Mouse (Mus musculus): Measurements from ENCODE around the gene Numbl. TPM values are rescaled to one million over a fixed set of nuclear protein-coding genes. Genes with fewer than 3 reads are reported as not detected.

Numbl gene
- polyA plus RNA-seq, 1 experiment from 2014 or later = 12.6 TPM

DNA sequence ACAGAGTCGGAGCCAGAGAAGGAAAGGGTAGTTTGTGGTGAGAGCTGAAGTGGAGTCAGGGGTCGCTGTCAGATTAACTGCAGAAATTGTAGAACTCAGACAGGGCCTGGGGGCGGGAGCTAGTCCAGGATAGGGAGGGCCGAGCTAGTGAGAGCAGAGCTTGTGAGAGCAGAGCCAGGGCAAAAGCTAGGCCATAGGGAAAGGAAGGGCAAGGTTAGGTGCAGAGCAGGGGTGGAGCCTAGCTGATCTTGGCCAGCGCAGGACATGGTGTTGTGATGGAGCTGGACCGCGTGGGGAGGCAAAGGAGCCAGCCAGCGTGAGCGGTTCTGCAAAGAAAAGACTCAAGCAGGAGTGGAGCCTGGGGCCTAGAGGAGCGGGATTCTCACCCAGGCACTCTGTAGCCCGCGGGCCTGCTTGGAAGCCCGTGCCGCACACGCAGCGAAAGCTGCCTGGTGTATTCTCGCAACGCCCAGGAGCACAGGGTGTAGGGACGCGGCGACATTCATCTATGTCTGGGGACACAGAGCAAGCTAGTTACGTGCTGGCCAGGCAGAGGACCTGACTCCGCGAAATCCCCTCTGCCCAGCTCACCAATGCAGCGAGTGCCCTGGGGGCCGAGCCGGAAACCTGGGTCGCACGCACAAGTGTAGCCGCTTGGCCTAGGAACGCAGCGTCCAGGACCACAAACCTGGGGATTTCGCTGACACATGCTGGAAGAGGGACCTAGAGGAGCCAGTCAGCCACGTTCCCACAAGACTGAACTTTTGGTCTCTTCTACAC is 68.1 kb downstream of the Numbl start:
- Histone ChIP-seq H3K9ac (ENCODE audit: low read depth, low read length) (peak overlapping the region; percentile 40; the same call in 1 of the 2 replicates), H3K36me3 (ENCODE audit: insufficient read depth, low read length) (no peaks in the 10 kb centered on the region), H3K4me1 (replicated peaks; ENCODE audit: insufficient read depth, low read length) (peaks cover 16% of the 10 kb centered on the region), H3K9me3 (replicated peaks; ENCODE audit: low read length) (no peaks in the 10 kb centered on the region), H3K4me2 (ENCODE audit: low read length) (peak overlapping the region; percentile 53), H3K27me3 (ENCODE audit: insufficient read depth, low read length) (no peaks in the 10 kb centered on the region; the same call in 1 of the 2 replicates), H3K27ac (no peak overlapping the region), H3K4me3 (replicated peaks; ENCODE audit: low read depth, low read length) (peak overlapping the region; percentile 18; the same call in 1 of the 2 replicates)
- no peak for DNase-seq (ENCODE audit: low spot score)
- 45% methylated on average over 34 of the region's 34 CpGs for WGBS
- no peak for TF ChIP-seq CTCF (IDR thresholded peaks at IDR 0.05; ENCODE audit: low read depth)
- no peak for ATAC-seq (replicated peaks; ENCODE audit: low FRiP score, low read depth)

- H3K4me1 ChIP-seq (replicated peaks; ENCODE audit: insufficient read depth, low read length) = peaks cover 16% of the 10 kb centered on the region
- no peak for TF ChIP-seq CTCF (IDR thresholded peaks at IDR 0.05; ENCODE audit: low read depth)
- WGBS = 95% methylated on average over 8 of the region's 8 CpGs
Measured at GRCm38 (mm10) chr7:27327500-27327899, 69.3 kb downstream of the Numbl start.

DNA sequence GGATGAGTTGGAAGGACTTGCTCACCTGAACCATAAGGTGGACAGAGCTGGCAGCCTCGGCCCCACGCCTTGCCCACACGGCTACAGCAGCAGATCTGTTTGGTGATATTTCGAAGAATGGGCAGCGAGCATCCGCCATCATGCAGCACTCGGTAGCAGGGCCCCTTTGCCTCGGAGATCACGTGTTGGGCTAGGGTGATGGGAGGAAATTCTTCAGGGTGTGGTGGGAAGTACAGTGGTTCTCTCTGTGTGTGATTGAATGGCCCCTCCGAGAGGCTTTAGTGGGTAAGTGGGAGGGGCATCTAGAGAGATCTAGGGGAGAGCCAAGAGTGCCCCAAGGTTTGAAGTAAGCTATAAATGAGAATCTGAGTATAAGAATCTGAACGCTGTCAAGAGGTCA is 69.9 kb downstream of the Numbl start:
- H3K27me3 ChIP-seq (ENCODE audit: insufficient read depth, low read length) = peaks cover 2% of the 10 kb centered on the region; the same call in 1 of the 2 replicates
- no peak overlapping the region for H3K27ac ChIP-seq
- no peak overlapping the region for H3K4me3 ChIP-seq (replicated peaks; ENCODE audit: low read depth, low read length)
- no peak for DNase-seq (ENCODE audit: low spot score)
- H3K9me3 ChIP-seq (replicated peaks; ENCODE audit: low read length) = no peaks in the 10 kb centered on the region
- 85% methylated on average over 11 of the region's 11 CpGs for WGBS
- peaks cover 16% of the 10 kb centered on the region for H3K4me1 ChIP-seq (replicated peaks; ENCODE audit: insufficient read depth, low read length)
- no peak for TF ChIP-seq CTCF (IDR thresholded peaks at IDR 0.05; ENCODE audit: low read depth)
- H3K4me2 ChIP-seq (ENCODE audit: low read length) = no peak overlapping the region
- no peak for ATAC-seq (replicated peaks; ENCODE audit: low FRiP score, low read depth)
- H3K9ac ChIP-seq (ENCODE audit: low read depth, low read length) = no peak overlapping the region
- no peaks in the 10 kb centered on the region for H3K36me3 ChIP-seq (ENCODE audit: insufficient read depth, low read length)

More at GRCm38 (mm10) chr7:27327500-27327899, 69.3 kb downstream of the Numbl start:
- Histone ChIP-seq H3K36me3 (ENCODE audit: insufficient read depth, low read length) (no peaks in the 10 kb centered on the region), H3K4me3 (replicated peaks; ENCODE audit: low read depth, low read length) (no peak overlapping the region), H3K9me3 (replicated peaks; ENCODE audit: low read length) (no peaks in the 10 kb centered on the region), H3K27ac (no peak overlapping the region), H3K4me2 (ENCODE audit: low read length) (no peak overlapping the region), H3K9ac (ENCODE audit: low read depth, low read length) (no peak overlapping the region), H3K27me3 (ENCODE audit: insufficient read depth, low read length) (no peaks in the 10 kb centered on the region; the same call in 1 of the 2 replicates)
- ATAC-seq (replicated peaks; ENCODE audit: low FRiP score, low read depth) = no peak
- no peak for DNase-seq (ENCODE audit: low spot score)

DNA sequence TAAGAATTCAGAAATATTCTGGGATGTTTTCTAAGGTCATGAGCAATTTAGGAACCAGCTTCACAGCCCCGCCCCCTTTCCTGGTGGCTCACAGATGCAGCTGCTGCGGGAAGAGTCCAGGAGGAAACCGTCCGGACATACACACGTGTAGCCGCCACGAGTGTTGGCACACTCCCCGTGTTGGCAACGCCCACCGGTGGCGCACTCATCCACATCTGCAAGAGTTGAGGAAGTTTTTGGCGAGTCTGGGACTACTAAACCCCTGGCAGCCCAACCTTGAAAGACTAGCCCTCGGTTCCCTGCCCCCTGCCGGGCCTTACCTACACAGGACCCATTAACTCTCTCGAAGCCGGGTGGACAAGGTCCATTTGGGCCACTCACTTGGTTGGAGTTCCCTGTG is 70.4 kb downstream of the Numbl start:
- ATAC-seq (replicated peaks; ENCODE audit: low FRiP score, low read depth) = no peak
- H3K4me2 ChIP-seq (ENCODE audit: low read length) = peak overlapping the region; percentile 89; the same call in 1 of the 2 replicates
- no peak for TF ChIP-seq CTCF (IDR thresholded peaks at IDR 0.05; ENCODE audit: low read depth)
- H3K9me3 ChIP-seq (replicated peaks; ENCODE audit: low read length) = no peaks in the 10 kb centered on the region
- no peak for DNase-seq (ENCODE audit: low spot score)
- WGBS = 46% methylated on average over 16 of the region's 16 CpGs
- H3K27me3 ChIP-seq (ENCODE audit: insufficient read depth, low read length) = peaks cover 3% of the 10 kb centered on the region; the same call in 1 of the 2 replicates
- H3K36me3 ChIP-seq (ENCODE audit: insufficient read depth, low read length) = no peaks in the 10 kb centered on the region
- no peak overlapping the region for H3K4me3 ChIP-seq (replicated peaks; ENCODE audit: low read depth, low read length)
- H3K9ac ChIP-seq (ENCODE audit: low read depth, low read length) = no peak overlapping the region
- H3K4me1 ChIP-seq (replicated peaks; ENCODE audit: insufficient read depth, low read length) = peaks cover 19% of the 10 kb centered on the region
- no peak overlapping the region for H3K27ac ChIP-seq

GRCm38 (mm10) chr7:27329326-27329947 is 71.2 kb downstream of the Numbl start:
- peak; percentile 78 for TF ChIP-seq CTCF (IDR thresholded peaks at IDR 0.05; ENCODE audit: low read depth)
- DNase-seq (ENCODE audit: low spot score) (peak; percentile 90), ATAC-seq (replicated peaks; ENCODE audit: low FRiP score, low read depth) (peak; percentile 16)
- Histone ChIP-seq H3K9ac (ENCODE audit: low read depth, low read length) (peak overlapping the region; percentile 32; the same call in 1 of the 2 replicates), H3K27ac (no peak overlapping the region), H3K9me3 (replicated peaks; ENCODE audit: low read length) (no peaks in the 10 kb centered on the region), H3K36me3 (ENCODE audit: insufficient read depth, low read length) (no peaks in the 10 kb centered on the region), H3K4me2 (ENCODE audit: low read length) (peak overlapping the region; percentile 89), H3K4me3 (replicated peaks; ENCODE audit: low read depth, low read length) (no peak overlapping the region; the same call in 1 of the 2 replicates), H3K27me3 (ENCODE audit: insufficient read depth, low read length) (peaks cover 7% of the 10 kb centered on the region), H3K4me1 (replicated peaks; ENCODE audit: insufficient read depth, low read length) (peaks cover 27% of the 10 kb centered on the region)
- WGBS = 5% methylated on average over 45 of the region's 45 CpGs

DNA sequence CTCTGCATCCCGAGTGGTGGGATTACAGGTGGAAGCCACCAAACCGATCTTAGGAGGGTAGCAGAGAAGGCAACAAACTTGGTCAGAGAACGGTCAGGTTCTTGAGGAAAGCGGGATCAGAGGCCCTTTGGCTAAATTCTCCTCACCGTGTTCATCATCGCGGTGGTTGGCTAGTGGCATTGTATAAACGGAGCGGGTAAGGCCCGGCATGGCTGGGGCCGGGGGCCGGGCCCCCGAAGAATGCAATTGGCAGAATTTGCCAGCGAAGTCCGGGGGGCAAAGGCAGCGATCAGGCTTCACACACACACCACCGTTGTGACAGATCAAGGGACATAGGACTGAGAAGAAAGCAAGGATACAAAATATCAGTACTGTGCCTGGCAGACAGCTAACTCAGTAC is 71.7 kb downstream of the Numbl start:
- no peaks in the 10 kb centered on the region for H3K36me3 ChIP-seq (ENCODE audit: insufficient read depth, low read length)
- ATAC-seq (replicated peaks; ENCODE audit: low FRiP score, low read depth) (no peak), DNase-seq (ENCODE audit: low spot score) (no peak)
- no peak overlapping the region for H3K9ac ChIP-seq (ENCODE audit: low read depth, low read length)
- H3K27me3 ChIP-seq (ENCODE audit: insufficient read depth, low read length) = peaks cover 8% of the 10 kb centered on the region
- H3K27ac ChIP-seq = no peak overlapping the region
- 27% methylated on average over 17 of the region's 17 CpGs for whole genome bisulfite sequencing
- no peaks in the 10 kb centered on the region for H3K9me3 ChIP-seq (replicated peaks; ENCODE audit: low read length)
- H3K4me1 ChIP-seq (replicated peaks; ENCODE audit: insufficient read depth, low read length) = peaks cover 28% of the 10 kb centered on the region
- H3K4me3 ChIP-seq (replicated peaks; ENCODE audit: low read depth, low read length) = no peak overlapping the region
- no peak for TF ChIP-seq CTCF (IDR thresholded peaks at IDR 0.05; ENCODE audit: low read depth)
- peak overlapping the region; percentile 89 for H3K4me2 ChIP-seq (ENCODE audit: low read length)

Data from kidney, postnatal 0 days (tissue).